Mouse (Mus musculus): ENCODE data around the gene Rasgef1b. TPM values are rescaled to one million over a fixed set of nuclear protein-coding genes. Genes with fewer than 3 reads are reported as not detected.

Gene Rasgef1b
- polyA plus RNA-seq, 1 experiment from 2014 or later: 41.6 TPM

GRCm38 (mm10) chr5:99562096-99562495 lies 166.8 kb downstream of the Rasgef1b start:
- no peak overlapping the region for H3K4me2 ChIP-seq
- no peak overlapping the region for H3K4me3 ChIP-seq (ENCODE audit: low read depth, low read length)
- no peak for ATAC-seq (replicated peaks; ENCODE audit: insufficient number of reproducible peaks, low FRiP score, low TSS enrichment)
- H3K27ac ChIP-seq (ENCODE audit: low read depth, low read length): no peak overlapping the region
- no peaks in the 10 kb centered on the region for H3K27me3 ChIP-seq (ENCODE audit: control insufficient read depth, insufficient read depth, low read length)
- H3K36me3 ChIP-seq (ENCODE audit: control insufficient read depth, insufficient read depth, low read length): no peaks in the 10 kb centered on the region
- H3K9me3 ChIP-seq (replicated peaks; ENCODE audit: control insufficient read depth, low read length): no peaks in the 10 kb centered on the region
- H3K4me1 ChIP-seq (ENCODE audit: control insufficient read depth, insufficient read depth, low read length): peaks cover 17% of the 10 kb centered on the region
- WGBS (ENCODE audit: insufficient replicate concordance): 50% methylated on average over 6 of the region's 6 CpGs
- no peak overlapping the region for H3K9ac ChIP-seq (ENCODE audit: low read depth, low read length)

- ATAC-seq (replicated peaks; ENCODE audit: insufficient number of reproducible peaks, low FRiP score, low TSS enrichment): no peak
- no peaks in the 10 kb centered on the region for H3K27me3 ChIP-seq (ENCODE audit: control insufficient read depth, insufficient read depth, low read length)
- no peak overlapping the region for H3K4me2 ChIP-seq
- H3K9ac ChIP-seq (ENCODE audit: low read depth, low read length): no peak overlapping the region
- H3K9me3 ChIP-seq (replicated peaks; ENCODE audit: control insufficient read depth, low read length): no peaks in the 10 kb centered on the region
- no peak overlapping the region for H3K27ac ChIP-seq (ENCODE audit: low read depth, low read length)
- no peak overlapping the region for H3K4me3 ChIP-seq (ENCODE audit: low read depth, low read length)
- WGBS (ENCODE audit: insufficient replicate concordance): 43% methylated on average over 3 of the region's 3 CpGs
- H3K4me1 ChIP-seq (ENCODE audit: control insufficient read depth, insufficient read depth, low read length): peaks cover 17% of the 10 kb centered on the region
- no peaks in the 10 kb centered on the region for H3K36me3 ChIP-seq (ENCODE audit: control insufficient read depth, insufficient read depth, low read length)
Observed at GRCm38 (mm10) chr5:99559814-99560213, 169.1 kb downstream of the Rasgef1b start.

- no peak overlapping the region for H3K4me3 ChIP-seq (ENCODE audit: low read depth, low read length)
- peaks cover 17% of the 10 kb centered on the region for H3K4me1 ChIP-seq (ENCODE audit: control insufficient read depth, insufficient read depth, low read length)
- no peak overlapping the region for H3K4me2 ChIP-seq
- no peak overlapping the region for H3K27ac ChIP-seq (ENCODE audit: low read depth, low read length)
- no peak overlapping the region for H3K9ac ChIP-seq (ENCODE audit: low read depth, low read length)
- H3K27me3 ChIP-seq (ENCODE audit: control insufficient read depth, insufficient read depth, low read length): no peaks in the 10 kb centered on the region
- WGBS (ENCODE audit: insufficient replicate concordance): 68% methylated on average over 9 of the region's 9 CpGs
- H3K9me3 ChIP-seq (replicated peaks; ENCODE audit: control insufficient read depth, low read length): no peaks in the 10 kb centered on the region
- no peaks in the 10 kb centered on the region for H3K36me3 ChIP-seq (ENCODE audit: control insufficient read depth, insufficient read depth, low read length)
- ATAC-seq (replicated peaks; ENCODE audit: insufficient number of reproducible peaks, low FRiP score, low TSS enrichment): no peak
Observed at GRCm38 (mm10) chr5:99558231-99558630, 170.6 kb downstream of the Rasgef1b start.

GRCm38 (mm10) chr5:99552645-99553044 lies 176.2 kb downstream of the Rasgef1b start:
- Histone ChIP-seq H3K4me3 (ENCODE audit: low read depth, low read length) (no peak overlapping the region), H3K9me3 (replicated peaks; ENCODE audit: control insufficient read depth, low read length) (no peaks in the 10 kb centered on the region), H3K9ac (ENCODE audit: low read depth, low read length) (no peak overlapping the region), H3K4me1 (ENCODE audit: control insufficient read depth, insufficient read depth, low read length) (peaks cover 3% of the 10 kb centered on the region; the same call in 1 of the 2 replicates), H3K4me2 (no peak overlapping the region), H3K27ac (ENCODE audit: low read depth, low read length) (no peak overlapping the region), H3K27me3 (ENCODE audit: control insufficient read depth, insufficient read depth, low read length) (no peaks in the 10 kb centered on the region), H3K36me3 (ENCODE audit: control insufficient read depth, insufficient read depth, low read length) (no peaks in the 10 kb centered on the region)
- ATAC-seq (replicated peaks; ENCODE audit: insufficient number of reproducible peaks, low FRiP score, low TSS enrichment): no peak
- 63% methylated on average over 7 of the region's 7 CpGs for WGBS (ENCODE audit: insufficient replicate concordance)

- Histone ChIP-seq H3K27ac (ENCODE audit: low read depth, low read length) (no peak overlapping the region), H3K4me1 (ENCODE audit: control insufficient read depth, insufficient read depth, low read length) (no peaks in the 10 kb centered on the region), H3K4me3 (ENCODE audit: low read depth, low read length) (no peak overlapping the region), H3K9ac (ENCODE audit: low read depth, low read length) (no peak overlapping the region), H3K27me3 (ENCODE audit: control insufficient read depth, insufficient read depth, low read length) (no peaks in the 10 kb centered on the region), H3K4me2 (no peak overlapping the region), H3K9me3 (replicated peaks; ENCODE audit: control insufficient read depth, low read length) (no peaks in the 10 kb centered on the region), H3K36me3 (ENCODE audit: control insufficient read depth, insufficient read depth, low read length) (no peaks in the 10 kb centered on the region)
- 55% methylated on average over 6 of the region's 6 CpGs for WGBS (ENCODE audit: insufficient replicate concordance)
- ATAC-seq (replicated peaks; ENCODE audit: insufficient number of reproducible peaks, low FRiP score, low TSS enrichment): no peak
Observed at GRCm38 (mm10) chr5:99544664-99545494, 184.0 kb downstream of the Rasgef1b start.

- Histone ChIP-seq H3K4me1 (ENCODE audit: control insufficient read depth, insufficient read depth, low read length) (no peaks in the 10 kb centered on the region), H3K27ac (ENCODE audit: low read depth, low read length) (no peak overlapping the region), H3K36me3 (ENCODE audit: control insufficient read depth, insufficient read depth, low read length) (no peaks in the 10 kb centered on the region), H3K4me2 (no peak overlapping the region), H3K9me3 (replicated peaks; ENCODE audit: control insufficient read depth, low read length) (no peaks in the 10 kb centered on the region), H3K27me3 (ENCODE audit: control insufficient read depth, insufficient read depth, low read length) (no peaks in the 10 kb centered on the region), H3K9ac (ENCODE audit: low read depth, low read length) (no peak overlapping the region), H3K4me3 (ENCODE audit: low read depth, low read length) (no peak overlapping the region)
- 70% methylated on average over 2 of the region's 2 CpGs for WGBS (ENCODE audit: insufficient replicate concordance)
- ATAC-seq (replicated peaks; ENCODE audit: insufficient number of reproducible peaks, low FRiP score, low TSS enrichment): no peak
Observed at GRCm38 (mm10) chr5:99541999-99542765, 186.7 kb downstream of the Rasgef1b start.

GRCm38 (mm10) chr5:99541321-99541895 lies 187.5 kb downstream of the Rasgef1b start:
- Histone ChIP-seq H3K4me1 (ENCODE audit: control insufficient read depth, insufficient read depth, low read length) (no peaks in the 10 kb centered on the region), H3K9ac (ENCODE audit: low read depth, low read length) (no peak overlapping the region), H3K36me3 (ENCODE audit: control insufficient read depth, insufficient read depth, low read length) (no peaks in the 10 kb centered on the region), H3K27me3 (ENCODE audit: control insufficient read depth, insufficient read depth, low read length) (no peaks in the 10 kb centered on the region), H3K4me3 (ENCODE audit: low read depth, low read length) (no peak overlapping the region), H3K27ac (ENCODE audit: low read depth, low read length) (no peak overlapping the region), H3K4me2 (no peak overlapping the region), H3K9me3 (replicated peaks; ENCODE audit: control insufficient read depth, low read length) (no peaks in the 10 kb centered on the region)
- 47% methylated on average over 11 of the region's 11 CpGs for WGBS (ENCODE audit: insufficient replicate concordance)
- no peak for ATAC-seq (replicated peaks; ENCODE audit: insufficient number of reproducible peaks, low FRiP score, low TSS enrichment)

GRCm38 (mm10) chr5:99533416-99533815 lies 195.4 kb downstream of the Rasgef1b start:
- Histone ChIP-seq H3K4me1 (ENCODE audit: control insufficient read depth, insufficient read depth, low read length) (no peaks in the 10 kb centered on the region), H3K4me3 (ENCODE audit: low read depth, low read length) (no peak overlapping the region), H3K27me3 (ENCODE audit: control insufficient read depth, insufficient read depth, low read length) (no peaks in the 10 kb centered on the region), H3K9me3 (replicated peaks; ENCODE audit: control insufficient read depth, low read length) (no peaks in the 10 kb centered on the region), H3K27ac (ENCODE audit: low read depth, low read length) (no peak overlapping the region), H3K36me3 (ENCODE audit: control insufficient read depth, insufficient read depth, low read length) (no peaks in the 10 kb centered on the region), H3K9ac (ENCODE audit: low read depth, low read length) (no peak overlapping the region), H3K4me2 (no peak overlapping the region)
- 74% methylated on average over 7 of the region's 7 CpGs for WGBS (ENCODE audit: insufficient replicate concordance)
- no peak for ATAC-seq (replicated peaks; ENCODE audit: insufficient number of reproducible peaks, low FRiP score, low TSS enrichment)
